Mouse (Mus musculus): ENCODE measurements around the gene Hoxb2.

Hoxb2 gene

GRCm38 (mm10) chr11:96350341-96350624 lies at the start of gene Hoxb2:
Gene Hoxb2, plus strand, starts transcription at chr11:96350525.
- no peak for DNase-seq (ENCODE audit: low read depth)

- no peak for DNase-seq (ENCODE audit: low read depth)
Observed at GRCm38 (mm10) chr11:96301064-96301431, 49.3 kb upstream of the Hoxb2 start.

- DNase-seq (ENCODE audit: low read depth) = no peak
Observed at GRCm38 (mm10) chr11:96301837-96302236, 48.5 kb upstream of the Hoxb2 start.

- DNase-seq (ENCODE audit: low read depth) = no peak
Observed at GRCm38 (mm10) chr11:96302381-96303150, 47.8 kb upstream of the Hoxb2 start.

- no peak for DNase-seq (ENCODE audit: low read depth)
Observed at GRCm38 (mm10) chr11:96303151-96304099, 46.9 kb upstream of the Hoxb2 start, which contains the start of gene Hoxb5. Gene Hoxb5, plus strand, starts transcription at chr11:96303336.

GRCm38 (mm10) chr11:96304381-96305195 lies 45.7 kb upstream of the Hoxb2 start:
- DNase-seq (ENCODE audit: low read depth) = no peak

GRCm38 (mm10) chr11:96305505-96306182 lies 44.7 kb upstream of the Hoxb2 start:
- no peak for DNase-seq (ENCODE audit: low read depth)

GRCm38 (mm10) chr11:96306183-96306907 lies 44.0 kb upstream of the Hoxb2 start:
- DNase-seq (ENCODE audit: low read depth) = no peak

- no peak for DNase-seq (ENCODE audit: low read depth)
Observed at GRCm38 (mm10) chr11:96306908-96307269, 43.4 kb upstream of the Hoxb2 start.

GRCm38 (mm10) chr11:96308763-96309162 lies 41.6 kb upstream of the Hoxb2 start:
- DNase-seq (ENCODE audit: low read depth) = no peak

GRCm38 (mm10) chr11:96309288-96309687 lies 41.0 kb upstream of the Hoxb2 start:
- no peak for DNase-seq (ENCODE audit: low read depth)

GRCm38 (mm10) chr11:96310183-96310938 lies 40.0 kb upstream of the Hoxb2 start:
- DNase-seq (ENCODE audit: low read depth) = no peak

GRCm38 (mm10) chr11:96311097-96311496 lies 39.2 kb upstream of the Hoxb2 start:
- DNase-seq (ENCODE audit: low read depth) = no peak

GRCm38 (mm10) chr11:96311520-96312417 lies 38.6 kb upstream of the Hoxb2 start:
- DNase-seq (ENCODE audit: low read depth) = no peak

- DNase-seq (ENCODE audit: low read depth) = no peak
Observed at GRCm38 (mm10) chr11:96313134-96313533, 37.2 kb upstream of the Hoxb2 start.

GRCm38 (mm10) chr11:96313806-96314428 lies 36.4 kb upstream of the Hoxb2 start:
- DNase-seq (ENCODE audit: low read depth) = no peak

- DNase-seq (ENCODE audit: low read depth) = no peak
Observed at GRCm38 (mm10) chr11:96314671-96315343, 35.5 kb upstream of the Hoxb2 start.

GRCm38 (mm10) chr11:96315344-96315681 lies 35.0 kb upstream of the Hoxb2 start:
- no peak for DNase-seq (ENCODE audit: low read depth)
